ENCODE assay signal across 9 mouse cellular contexts in genomic region chr6:51333722-51334360, GRCm38 (mm10).
DNase-seq lines count a peak whose midpoint lies in the region; ATAC-seq and TF ChIP-seq lines count a peak whose summit lies in the region.
"Had no signal": no experiment of that assay in that cellular context is flagged by ENCODE, and none has a peak within 500 bp of the region (broad histone marks: within the 10 kb centered on the region; RNA-seq: fewer than 3 reads in every experiment).

No protein-coding gene starts in this region.

- peak overlapping the region; percentile 77 for H3K27ac ChIP-seq in intestine, embryonic 14.5 days (ENCODE audit: low read depth)
- H3K27ac ChIP-seq in intestine, postnatal 0 days (ENCODE audit: low read depth, low read length), result no peak overlapping the region
- H3K27ac ChIP-seq in intestine, embryonic 16.5 days (ENCODE audit: low read length), result peak overlapping the region; percentile 62
- H3K27ac ChIP-seq in neural tube, embryonic 14.5 days (ENCODE audit: low read depth, low read length), result 0 out of 2 replicates have a peak overlapping the region, but pooled peaks have one; percentile 35
- no peak overlapping the region for H3K27ac ChIP-seq in liver, postnatal 0 days (ENCODE audit: low read depth)
- H3K27ac ChIP-seq in forebrain, embryonic 11.5 days (ENCODE audit: low read depth, low read length), result no peak overlapping the region

- no peak overlapping the region for H3K9ac ChIP-seq in intestine, embryonic 14.5 days (ENCODE audit: low read length)
- no peak overlapping the region for H3K9ac ChIP-seq in intestine, postnatal 0 days (ENCODE audit: low read depth, low read length)
- H3K9ac ChIP-seq in intestine, embryonic 16.5 days (ENCODE audit: low read depth, low read length), result no peak overlapping the region
- no peak overlapping the region for H3K9ac ChIP-seq in neural tube, embryonic 14.5 days (replicated peaks; ENCODE audit: low read depth, low read length)
- no peak overlapping the region for H3K9ac ChIP-seq in liver, postnatal 0 days (replicated peaks)
- H3K9ac ChIP-seq in forebrain, embryonic 11.5 days (ENCODE audit: low read length), result no peak overlapping the region

- 0 out of 2 replicates have a peak overlapping the region, but pooled peaks have one; percentile 9 for H3K4me2 ChIP-seq in intestine, embryonic 14.5 days (ENCODE audit: low read length)
- H3K4me2 ChIP-seq in intestine, postnatal 0 days (replicated peaks; ENCODE audit: low read depth), result no peak overlapping the region
- no peak overlapping the region; the same call in 1 of the 2 replicates for H3K4me2 ChIP-seq in intestine, embryonic 16.5 days (ENCODE audit: low read depth, low read length)
- no peak overlapping the region for H3K4me2 ChIP-seq in neural tube, embryonic 14.5 days (ENCODE audit: low read depth, low read length)
- H3K4me2 ChIP-seq in liver, postnatal 0 days (ENCODE audit: low read depth, low read length), result no peak overlapping the region
- no peak overlapping the region for H3K4me2 ChIP-seq in forebrain, embryonic 11.5 days (ENCODE audit: low read depth, low read length, severe bottlenecking)

- no peak overlapping the region for H3K4me3 ChIP-seq in intestine, embryonic 14.5 days (ENCODE audit: low read depth, low read length)
- no peak overlapping the region for H3K4me3 ChIP-seq in intestine, postnatal 0 days (ENCODE audit: low read depth, low read length)
- H3K4me3 ChIP-seq in intestine, embryonic 16.5 days (ENCODE audit: low read length), result no peak overlapping the region
- no peak overlapping the region for H3K4me3 ChIP-seq in neural tube, embryonic 14.5 days (ENCODE audit: low read depth, low read length)
- H3K4me3 ChIP-seq in liver, postnatal 0 days (ENCODE audit: low read depth, low read length), result no peak overlapping the region
- no peak overlapping the region for H3K4me3 ChIP-seq in forebrain, embryonic 11.5 days (ENCODE audit: low read depth, low read length)

- H3K4me1 ChIP-seq in intestine, embryonic 14.5 days (replicated peaks; ENCODE audit: control insufficient read depth, insufficient read depth, low read length), result peaks cover 23% of the 10 kb centered on the region
- H3K4me1 ChIP-seq in intestine, postnatal 0 days (replicated peaks; ENCODE audit: control insufficient read depth, insufficient read depth, low read length), result no peaks in the 10 kb centered on the region
- peaks cover 12% of the 10 kb centered on the region; the same call in 1 of the 2 replicates for H3K4me1 ChIP-seq in intestine, embryonic 16.5 days (ENCODE audit: control insufficient read depth, insufficient read depth, low read length)
- no peaks in the 10 kb centered on the region for H3K4me1 ChIP-seq in neural tube, embryonic 14.5 days (ENCODE audit: control insufficient read depth, insufficient read depth, low read length)
- H3K4me1 ChIP-seq in liver, postnatal 0 days (ENCODE audit: insufficient read depth), result no peaks in the 10 kb centered on the region
- H3K4me1 ChIP-seq in forebrain, embryonic 11.5 days (replicated peaks; ENCODE audit: control insufficient read depth, insufficient read depth, low read length), result no peaks in the 10 kb centered on the region

- no peaks in the 10 kb centered on the region for H3K27me3 ChIP-seq in intestine, embryonic 14.5 days (replicated peaks; ENCODE audit: control insufficient read depth, insufficient read depth, low read length)
- H3K27me3 ChIP-seq in intestine, postnatal 0 days (replicated peaks; ENCODE audit: control insufficient read depth, insufficient read depth, low read length), result no peaks in the 10 kb centered on the region
- no peaks in the 10 kb centered on the region for H3K27me3 ChIP-seq in intestine, embryonic 16.5 days (replicated peaks; ENCODE audit: control insufficient read depth, insufficient read depth, low read length)
- no peaks in the 10 kb centered on the region for H3K27me3 ChIP-seq in neural tube, embryonic 14.5 days (ENCODE audit: control insufficient read depth, insufficient read depth, low read length)
- H3K27me3 ChIP-seq in liver, postnatal 0 days (ENCODE audit: insufficient read depth, low read length), result no peaks in the 10 kb centered on the region
- H3K27me3 ChIP-seq in forebrain, embryonic 11.5 days (ENCODE audit: control insufficient read depth, insufficient read depth, low read length), result no peaks in the 10 kb centered on the region

- WGBS in intestine, embryonic 14.5 days, result 37% methylated on average over 7 of the region's 7 CpGs
- 57% methylated on average over 7 of the region's 7 CpGs for WGBS in intestine, postnatal 0 days
- 52% methylated on average over 7 of the region's 7 CpGs for WGBS in intestine, embryonic 16.5 days
- 54% methylated on average over 7 of the region's 7 CpGs for WGBS in neural tube, embryonic 14.5 days
- WGBS in liver, postnatal 0 days (ENCODE audit: insufficient replicate concordance), result 54% methylated on average over 7 of the region's 7 CpGs
- WGBS in forebrain, embryonic 11.5 days, result 70% methylated on average over 7 of the region's 7 CpGs

- DNase-seq in intestine, embryonic 14.5 days (ENCODE audit: low spot score), result no peak
- DNase-seq in heart, adult 8-10 months (ENCODE audit: low spot score), result peak; percentile 69
- no peak for DNase-seq in liver, postnatal 0 days
- no peak for DNase-seq in frontal cortex, postnatal 14 days (ENCODE audit: low spot score in 2 of 2)
- DNase-seq in forebrain, embryonic 11.5 days (ENCODE audit: low spot score), result no peak

- no peaks in the 10 kb centered on the region for H3K36me3 ChIP-seq in intestine, embryonic 14.5 days (ENCODE audit: control insufficient read depth, insufficient read depth, low read length)
- no peaks in the 10 kb centered on the region for H3K36me3 ChIP-seq in intestine, postnatal 0 days (ENCODE audit: control insufficient read depth, insufficient read depth)
- no peaks in the 10 kb centered on the region for H3K36me3 ChIP-seq in intestine, embryonic 16.5 days (ENCODE audit: control insufficient read depth, insufficient read depth, low read length)
- no peaks in the 10 kb centered on the region for H3K36me3 ChIP-seq in neural tube, embryonic 14.5 days (ENCODE audit: control insufficient read depth, insufficient read depth, low read length)
- H3K36me3 ChIP-seq in liver, postnatal 0 days (replicated peaks; ENCODE audit: insufficient read depth, low read length), result no peaks in the 10 kb centered on the region
- H3K36me3 ChIP-seq in forebrain, embryonic 11.5 days (ENCODE audit: control insufficient read depth, insufficient read depth, low read length), result no peaks in the 10 kb centered on the region

- no peak for TF ChIP-seq CTCF in intestine, postnatal 0 days (IDR thresholded peaks at IDR 0.05; ENCODE audit: low read depth)
- no peak for TF ChIP-seq CTCF in liver, postnatal 0 days (IDR thresholded peaks at IDR 0.05; ENCODE audit: low read depth)

- H3K9me3 ChIP-seq in intestine, embryonic 14.5 days (ENCODE audit: control insufficient read depth, low read length), result no peaks in the 10 kb centered on the region
- H3K9me3 ChIP-seq in intestine, postnatal 0 days (ENCODE audit: control insufficient read depth), result no peaks in the 10 kb centered on the region
- no peaks in the 10 kb centered on the region for H3K9me3 ChIP-seq in intestine, embryonic 16.5 days (ENCODE audit: control insufficient read depth, low read length)
- H3K9me3 ChIP-seq in neural tube, embryonic 14.5 days (ENCODE audit: control insufficient read depth, low read length), result no peaks in the 10 kb centered on the region
- no peaks in the 10 kb centered on the region for H3K9me3 ChIP-seq in liver, postnatal 0 days (ENCODE audit: low read length)
- H3K9me3 ChIP-seq in forebrain, embryonic 11.5 days (ENCODE audit: control insufficient read depth, low read length), result no peaks in the 10 kb centered on the region

- no peak for ATAC-seq in intestine, embryonic 14.5 days (replicated peaks; ENCODE audit: low FRiP score, low TSS enrichment, low read depth)
- no peak for ATAC-seq in intestine, postnatal 0 days
- peak; percentile 64 for ATAC-seq in intestine, embryonic 16.5 days
- no peak for ATAC-seq in neural tube, embryonic 14.5 days (ENCODE audit: low read depth)
- ATAC-seq in liver, postnatal 0 days, result no peak
- ATAC-seq in forebrain, embryonic 11.5 days (replicated peaks; ENCODE audit: low FRiP score), result no peak
- ATAC-seq: inflammation-experienced regulatory T-cells, adult 6 months had no signal

- no peak for TF ChIP-seq EP300 in liver, postnatal 0 days (IDR thresholded peaks at IDR 0.05; ENCODE audit: low read depth)

Comparison
In these comparisons a context has a peak if more than half of its experiments do, and no peak if none do; other contexts are left out.
1. H3K27ac ChIP-seq: peak in intestine, embryonic 14.5 days (single experiment), intestine, embryonic 16.5 days (single experiment) and neural tube, embryonic 14.5 days (single experiment); none in intestine, postnatal 0 days (single experiment), liver, postnatal 0 days (single experiment) and forebrain, embryonic 11.5 days (single experiment).